ENCODE assay signal across 17 mouse cellular contexts in genomic region chr10:79942988-79943387, GRCm38 (mm10). TPM values are rescaled to one million over a fixed set of nuclear protein-coding genes. Genes with fewer than 3 reads are reported as not detected.
DNase-seq lines count a peak whose midpoint lies in the region; ATAC-seq and TF ChIP-seq lines count a peak whose summit lies in the region.
"Had no signal": no experiment of that assay in that cellular context is flagged by ENCODE, and none has a peak within 500 bp of the region (broad histone marks: within the 10 kb centered on the region; RNA-seq: fewer than 3 reads in every experiment).

No protein-coding gene starts in this region.

- H3K4me2 ChIP-seq in kidney, embryonic 15.5 days, result no peak overlapping the region
- no peak overlapping the region for H3K4me2 ChIP-seq in intestine, postnatal 0 days (replicated peaks; ENCODE audit: low read depth)
- H3K4me2 ChIP-seq: forebrain, embryonic 12.5 days; heart, embryonic 15.5 days; hindbrain, embryonic 12.5 days; lung, embryonic 14.5 days had no signal

- no peaks in the 10 kb centered on the region for H3K27me3 ChIP-seq in kidney, embryonic 15.5 days
- H3K27me3 ChIP-seq in embryonic facial prominence, embryonic 10.5 days (replicated peaks; ENCODE audit: low read depth, poor library complexity, severe bottlenecking), result no peaks in the 10 kb centered on the region
- H3K27me3 ChIP-seq in intestine, postnatal 0 days (replicated peaks; ENCODE audit: control insufficient read depth, insufficient read depth, low read length), result no peaks in the 10 kb centered on the region
- H3K27me3 ChIP-seq in small intestine, adult 2 months (ENCODE audit: control insufficient read depth, insufficient read depth, low read length), result no peaks in the 10 kb centered on the region
- H3K27me3 ChIP-seq: forebrain, embryonic 12.5 days; heart, embryonic 15.5 days had no signal

- no peak for DNase-seq in kidney, postnatal 36 days
- no peak for DNase-seq in embryonic facial prominence, embryonic 10.5 days (ENCODE audit: low spot score)
- no peak for DNase-seq in Muller cell, postnatal 12 days (ENCODE audit: inconsistent ontology term)
- DNase-seq in adrenal gland, postnatal 36 days, result no peak
- no peak for DNase-seq in thymus, postnatal 4 days
- DNase-seq: cerebellum, adult 11-12 months; gastrocnemius, postnatal 36 days; lung, embryonic 14.5 days; thymus, postnatal 25 days had no signal

- no peak for TF ChIP-seq CTCF in intestine, postnatal 0 days (IDR thresholded peaks at IDR 0.05; ENCODE audit: low read depth)
- TF ChIP-seq CTCF in small intestine, adult 2 months (IDR thresholded peaks at IDR 0.05; ENCODE audit: extremely low read depth, insufficient read length, insufficient replicate concordance, low read depth, low read length), result no peak

- H3K36me3 ChIP-seq in kidney, embryonic 15.5 days, result peaks cover 27% of the 10 kb centered on the region
- H3K36me3 ChIP-seq in embryonic facial prominence, embryonic 10.5 days (replicated peaks), result peaks cover 84% of the 10 kb centered on the region
- H3K36me3 ChIP-seq in intestine, postnatal 0 days (ENCODE audit: control insufficient read depth, insufficient read depth), result peaks cover 27% of the 10 kb centered on the region
- no peaks in the 10 kb centered on the region for H3K36me3 ChIP-seq in small intestine, adult 2 months (ENCODE audit: control insufficient read depth, insufficient read depth, low read length)
- H3K36me3 ChIP-seq: heart, embryonic 15.5 days had no signal

- H3K4me1 ChIP-seq in kidney, embryonic 15.5 days, result peaks cover 82% of the 10 kb centered on the region
- H3K4me1 ChIP-seq in embryonic facial prominence, embryonic 10.5 days, result peaks cover 83% of the 10 kb centered on the region
- H3K4me1 ChIP-seq in intestine, postnatal 0 days (replicated peaks; ENCODE audit: control insufficient read depth, insufficient read depth, low read length), result peaks cover 34% of the 10 kb centered on the region
- peaks cover 13% of the 10 kb centered on the region for H3K4me1 ChIP-seq in small intestine, adult 2 months (ENCODE audit: control insufficient read depth, insufficient read depth, insufficient read length, low read length)

- ATAC-seq in kidney, embryonic 15.5 days (replicated peaks; ENCODE audit: low FRiP score), result no peak
- ATAC-seq in intestine, postnatal 0 days, result 0 out of 2 replicates have a peak, but pooled peaks have one; percentile 0
- ATAC-seq: midbrain, embryonic 16.5 days had no signal

- no peak overlapping the region for H3K4me3 ChIP-seq in kidney, embryonic 15.5 days (replicated peaks)
- no peak overlapping the region for H3K4me3 ChIP-seq in embryonic facial prominence, embryonic 10.5 days
- no peak overlapping the region for H3K4me3 ChIP-seq in intestine, postnatal 0 days (ENCODE audit: low read depth, low read length)
- H3K4me3 ChIP-seq in small intestine, adult 2 months (ENCODE audit: low read depth, low read length), result no peak overlapping the region
- H3K4me3 ChIP-seq: forebrain, embryonic 12.5 days; heart, embryonic 15.5 days; hindbrain, embryonic 12.5 days had no signal

- H3K27ac ChIP-seq in kidney, embryonic 15.5 days, result peak overlapping the region; percentile 94
- peak overlapping the region; percentile 86 for H3K27ac ChIP-seq in embryonic facial prominence, embryonic 10.5 days (replicated peaks)
- H3K27ac ChIP-seq in intestine, postnatal 0 days (ENCODE audit: low read depth, low read length), result peak overlapping the region; percentile 88
- H3K27ac ChIP-seq in small intestine, adult 2 months (ENCODE audit: insufficient read depth, low read depth, low read length), result peak overlapping the region; percentile 16
- H3K27ac ChIP-seq: forebrain, embryonic 12.5 days; heart, embryonic 15.5 days; hindbrain, embryonic 12.5 days had no signal

- H3K9ac ChIP-seq in kidney, embryonic 15.5 days, result no peak overlapping the region
- no peak overlapping the region for H3K9ac ChIP-seq in intestine, postnatal 0 days (ENCODE audit: low read depth, low read length)
- H3K9ac ChIP-seq: forebrain, embryonic 12.5 days; heart, embryonic 15.5 days; lung, embryonic 14.5 days had no signal

- WGBS in kidney, embryonic 15.5 days, result 90% methylated on average over 1 of the region's 1 CpGs
- WGBS in embryonic facial prominence, embryonic 10.5 days, result 88% methylated on average over 1 of the region's 1 CpGs
- WGBS in intestine, postnatal 0 days, result 42% methylated on average over 1 of the region's 1 CpGs
- 85% methylated on average over 1 of the region's 1 CpGs for WGBS in small intestine, adult 2 months

- no peak for TF ChIP-seq POLR2A in small intestine, adult 2 months (IDR thresholded peaks at IDR 0.05; ENCODE audit: low read depth, low read length)

- no peaks in the 10 kb centered on the region for H3K9me3 ChIP-seq in kidney, embryonic 15.5 days (replicated peaks)
- H3K9me3 ChIP-seq in embryonic facial prominence, embryonic 10.5 days, result no peaks in the 10 kb centered on the region
- no peaks in the 10 kb centered on the region for H3K9me3 ChIP-seq in intestine, postnatal 0 days (ENCODE audit: control insufficient read depth)
- H3K9me3 ChIP-seq: forebrain, embryonic 12.5 days; heart, embryonic 15.5 days; hindbrain, embryonic 12.5 days had no signal

RNA-seq across cellular contexts. Expression of gene Arid3a, which starts 16.1 kb away (rescaled TPM):
- 7.3 and 7.4 TPM in 2 replicates for polyA plus RNA-seq in kidney, embryonic 15.5 days (2015; fragmentation: Nextera tagmentation; extraction: Ambion mirVana)
- 15.7 and 18.0 TPM in 2 replicates for polyA plus RNA-seq in embryonic facial prominence, embryonic 10.5 days (2016; fragmentation: Nextera tagmentation; extraction: Ambion mirVana)
- polyA plus RNA-seq in intestine, postnatal 0 days (2015; fragmentation: Nextera tagmentation; extraction: Ambion mirVana), result 8.7 and 13.2 TPM in 2 replicates
- polyA plus RNA-seq in small intestine, adult 2 months (2012; rRNA removed), result 10.7 and 23.9 TPM in 2 replicates
- 1 to 10 TPM; 3.0 to 4.1 TPM for total RNA-seq in adrenal gland, postnatal 36 days (2021)

RNA-seq across cellular contexts. Expression of gene Wdr18, which starts 17.0 kb away (rescaled TPM):
- 115 TPM in 2 replicates for polyA plus RNA-seq in kidney, embryonic 15.5 days (2015; fragmentation: Nextera tagmentation; extraction: Ambion mirVana)
- 166 TPM in 2 replicates for polyA plus RNA-seq in embryonic facial prominence, embryonic 10.5 days (2016; fragmentation: Nextera tagmentation; extraction: Ambion mirVana)
- 41.9 and 44.0 TPM in 2 replicates for polyA plus RNA-seq in intestine, postnatal 0 days (2015; fragmentation: Nextera tagmentation; extraction: Ambion mirVana)
- 34.8 and 44.6 TPM in 2 replicates for polyA plus RNA-seq in small intestine, adult 2 months (2012; rRNA removed)
- 10 to 100 TPM; 37.8 to 48.9 TPM for total RNA-seq in adrenal gland, postnatal 36 days (2021)

RNA-seq across cellular contexts. Expression of gene R3hdm4, which starts 22.0 kb away (rescaled TPM):
- 142 and 155 TPM in 2 replicates for polyA plus RNA-seq in kidney, embryonic 15.5 days (2015; fragmentation: Nextera tagmentation; extraction: Ambion mirVana)
- 125 and 136 TPM in 2 replicates for polyA plus RNA-seq in embryonic facial prominence, embryonic 10.5 days (2016; fragmentation: Nextera tagmentation; extraction: Ambion mirVana)
- 62.0 and 62.8 TPM in 2 replicates for polyA plus RNA-seq in intestine, postnatal 0 days (2015; fragmentation: Nextera tagmentation; extraction: Ambion mirVana)
- polyA plus RNA-seq in small intestine, adult 2 months (2012; rRNA removed), result 86.4 and 104 TPM in 2 replicates
- total RNA-seq in adrenal gland, postnatal 36 days (2021), result 100 to 1,000 TPM; 104 to 118 TPM

RNA-seq across cellular contexts. Expression of gene Kiss1r, which starts 26.2 kb away (rescaled TPM):
- polyA plus RNA-seq in kidney, embryonic 15.5 days (2015; fragmentation: Nextera tagmentation; extraction: Ambion mirVana), result 0.71 and 1.2 TPM in 2 replicates
- polyA plus RNA-seq in embryonic facial prominence, embryonic 10.5 days (2016; fragmentation: Nextera tagmentation; extraction: Ambion mirVana), result 0.33 and 0.37 TPM in 2 replicates
- polyA plus RNA-seq in intestine, postnatal 0 days (2015; fragmentation: Nextera tagmentation; extraction: Ambion mirVana), result 0.21 and 0.47 TPM in 2 replicates
- 3.0 and 5.9 TPM in 2 replicates for polyA plus RNA-seq in small intestine, adult 2 months (2012; rRNA removed)
- total RNA-seq in adrenal gland, postnatal 36 days (2021), result 1 to 10 TPM; 1.2 to 1.3 TPM

RNA-seq across cellular contexts. Expression of gene Grin3b, which starts 27.5 kb away (rescaled TPM):
- 0.31 and 0.39 TPM in 2 replicates for polyA plus RNA-seq in kidney, embryonic 15.5 days (2015; fragmentation: Nextera tagmentation; extraction: Ambion mirVana)
- polyA plus RNA-seq in embryonic facial prominence, embryonic 10.5 days (2016; fragmentation: Nextera tagmentation; extraction: Ambion mirVana), result 0.13 and 0.44 TPM in 2 replicates
- 0.08 and 0.17 TPM in 2 replicates for polyA plus RNA-seq in intestine, postnatal 0 days (2015; fragmentation: Nextera tagmentation; extraction: Ambion mirVana)
- not detected in 2 replicates for polyA plus RNA-seq in small intestine, adult 2 months (2012; rRNA removed)
- total RNA-seq in adrenal gland, postnatal 36 days (2021), result not detected
- total RNA-seq: common myeloid progenitor, adult 5-6 weeks had no signal

Comparison
In these comparisons a context has a peak if more than half of its experiments do, and no peak if none do; other contexts are left out.
1. H3K27ac ChIP-seq: peak in every context shown above with its lines; median percentile 94 in kidney, embryonic 15.5 days; 88 in intestine, postnatal 0 days; 86 in embryonic facial prominence, embryonic 10.5 days; 16 in small intestine, adult 2 months.